Mouse (Mus musculus) ovary, adult 10 weeks (tissue): Measurements from ENCODE around the gene Setd1a. TPM values are rescaled to one million over a fixed set of nuclear protein-coding genes. Genes with fewer than 3 reads are reported as not detected.

Source experiments
- polyA plus RNA-seq: library from polyadenylated mRNA; stranded (reverse); fragments of 350-450 nt; fragmentation: Illumina TruSeq; extraction: RNeasy Lipid Tissue Mini Kit (QIAGEN cat#74804); gene quantifications from one replicate; pipeline ENCODE4 v1.2.3, GENCODE M21; 2014

The Setd1a gene
- 6.6 TPM for polyA plus RNA-seq

DNA sequence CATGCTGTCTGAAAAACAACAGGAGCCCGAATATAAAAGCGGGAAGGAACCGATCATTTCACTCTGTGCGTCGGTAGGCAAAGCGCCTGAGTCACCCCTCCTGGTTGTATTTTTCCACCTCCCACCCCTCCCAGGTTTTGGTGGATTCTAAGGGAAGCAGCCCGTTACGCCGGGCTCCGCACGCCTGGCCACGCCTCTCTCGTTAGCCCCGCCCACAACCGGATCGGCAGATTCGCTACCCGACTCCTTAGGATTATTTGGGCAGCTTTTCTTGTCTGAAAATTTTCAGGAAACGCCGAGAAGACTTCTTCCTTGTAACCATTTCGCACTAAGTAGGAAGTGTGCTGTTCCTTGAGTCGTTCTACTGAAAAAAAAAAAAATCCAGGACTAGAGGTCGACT is at the start of gene Setd1a:
Gene Setd1a (plus strand): TSS at position 245 of the 400 bp plus-strand sequence.

DNA sequence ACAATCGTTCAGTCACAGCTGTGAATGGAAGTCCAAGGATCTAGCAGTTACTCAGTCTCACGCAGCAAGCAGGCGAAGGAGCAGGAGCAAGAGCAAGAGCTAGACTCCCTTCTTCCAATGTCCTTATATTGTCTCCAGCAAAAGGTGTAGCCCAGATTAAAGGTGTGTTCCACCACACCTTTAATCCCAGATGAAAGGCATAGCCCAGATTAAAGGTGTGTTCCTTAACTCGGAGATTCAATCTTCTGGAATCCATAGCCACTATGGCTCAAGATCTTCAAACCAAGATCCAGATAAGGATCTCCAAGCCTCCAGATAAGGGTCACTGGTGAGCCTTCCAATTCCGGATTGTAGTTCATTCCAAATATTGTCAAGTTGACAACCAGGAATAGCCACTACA is 44.4 kb upstream of the Setd1a start, which contains the start of gene Ctf2:
Gene Ctf2 (minus strand): TSS at position 101 of the 400 bp plus-strand sequence.

DNA sequence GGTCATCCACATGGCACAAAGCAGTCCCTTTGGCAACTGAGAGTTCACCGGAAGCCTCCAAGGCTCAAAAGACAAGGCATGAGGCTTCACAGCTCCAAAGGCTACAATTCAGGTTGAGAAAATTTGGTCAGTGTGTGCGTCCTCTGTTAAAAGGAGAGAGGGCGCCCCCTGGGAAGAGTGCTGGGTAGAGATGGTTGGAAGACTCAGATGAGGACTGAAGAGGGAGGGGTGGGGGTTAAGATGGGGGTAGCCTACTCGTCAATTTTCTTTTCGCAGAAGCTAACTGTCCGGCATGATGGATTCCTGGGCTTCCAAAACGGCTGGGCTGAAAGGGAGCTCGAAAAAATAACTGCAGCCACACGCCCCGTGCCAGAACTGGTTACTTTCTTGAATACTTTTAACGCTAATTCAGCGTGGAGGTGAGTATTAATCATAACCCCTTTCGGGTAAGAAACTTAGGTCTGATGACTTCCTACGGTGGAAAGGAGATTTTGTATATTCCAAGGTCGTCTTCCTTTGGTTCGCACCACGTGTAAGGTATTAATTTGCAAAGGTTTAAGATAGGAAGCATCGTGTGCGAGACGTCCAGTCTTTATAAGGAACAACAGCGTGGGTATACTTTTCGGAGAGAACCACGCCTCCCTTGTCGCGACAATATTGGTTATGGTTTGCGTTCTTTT is 32.0 kb upstream of the Setd1a start, which contains the start of gene Fbxl19:
Gene Fbxl19 (plus strand): TSS at position 178 of the 680 bp plus-strand sequence.

DNA sequence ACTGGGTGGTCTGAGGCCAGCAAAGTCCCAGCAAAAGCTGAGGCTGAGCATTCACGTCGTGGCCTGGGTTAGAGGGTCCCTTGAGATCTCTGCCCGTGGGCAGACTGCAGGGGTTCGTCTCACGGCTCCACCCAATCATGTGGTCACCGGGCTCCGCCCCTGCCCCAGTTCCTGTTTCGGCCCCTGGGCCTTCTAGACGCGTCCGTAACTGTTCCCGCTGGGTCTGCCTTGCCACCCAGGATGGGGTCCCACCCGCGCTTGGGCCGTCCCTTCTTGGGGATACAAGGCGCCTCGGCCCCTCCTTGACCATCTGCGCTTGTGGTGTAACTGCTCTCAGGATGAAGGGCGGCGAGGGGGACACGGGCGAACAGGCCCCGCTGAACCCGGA is 6.8 kb upstream of the Setd1a start, which contains the start of gene Orai3:
Gene Orai3 (plus strand): TSS at position 165 of the 388 bp plus-strand sequence.

DNA sequence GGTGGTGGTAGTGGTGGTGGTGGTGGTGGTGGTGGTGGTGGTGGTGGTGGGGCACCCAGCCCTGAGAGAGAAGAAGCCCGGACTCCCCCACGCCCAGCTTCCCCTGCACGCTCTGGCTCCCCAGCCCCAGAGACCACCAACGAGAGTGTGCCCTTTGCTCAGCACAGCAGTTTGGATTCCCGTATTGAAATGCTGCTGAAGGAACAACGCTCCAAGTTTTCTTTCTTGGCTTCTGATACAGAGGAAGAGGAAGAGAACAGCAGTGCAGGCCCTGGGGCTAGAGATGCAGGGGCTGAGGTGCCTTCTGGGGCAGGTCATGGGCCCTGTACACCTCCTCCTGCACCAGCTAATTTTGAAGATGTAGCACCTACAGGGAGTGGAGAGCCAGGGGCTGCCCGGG is 8.8 kb downstream of the Setd1a start, which contains the start of gene Gm49388:
Gene Gm49388 (plus strand): TSS at position 301 of the 400 bp plus-strand sequence.

DNA sequence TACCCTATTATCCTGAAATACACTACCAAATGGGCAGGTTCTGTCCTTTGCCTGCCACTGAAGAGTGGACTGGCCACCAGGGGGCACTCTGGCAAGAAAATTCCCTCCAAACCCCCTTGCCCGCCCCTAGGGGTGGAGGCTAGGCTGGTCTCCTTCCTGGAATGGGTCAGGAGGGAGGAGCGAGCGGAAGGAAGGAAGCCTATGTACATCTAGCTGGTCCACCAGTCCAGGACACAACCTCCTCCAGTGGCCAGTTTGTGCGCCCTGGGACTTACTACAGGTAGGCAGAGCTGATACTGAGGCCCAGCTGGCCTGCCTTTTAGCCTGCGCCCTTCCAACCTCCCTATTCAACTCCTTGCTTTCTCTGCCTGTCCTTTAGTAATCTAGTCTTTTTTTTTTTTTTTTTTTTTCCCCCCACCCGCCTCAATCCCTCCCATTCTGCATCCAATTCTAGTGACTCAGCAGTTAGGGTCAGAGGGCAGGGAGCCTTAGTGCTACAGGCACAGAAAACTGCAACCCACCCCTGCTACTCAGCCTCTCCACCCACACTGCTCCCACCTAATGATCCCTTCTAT is 24.1 kb downstream of the Setd1a start, which contains the start of gene Hsd3b7:
Gene Hsd3b7 (plus strand): TSS at position 170 of the 575 bp plus-strand sequence.

DNA sequence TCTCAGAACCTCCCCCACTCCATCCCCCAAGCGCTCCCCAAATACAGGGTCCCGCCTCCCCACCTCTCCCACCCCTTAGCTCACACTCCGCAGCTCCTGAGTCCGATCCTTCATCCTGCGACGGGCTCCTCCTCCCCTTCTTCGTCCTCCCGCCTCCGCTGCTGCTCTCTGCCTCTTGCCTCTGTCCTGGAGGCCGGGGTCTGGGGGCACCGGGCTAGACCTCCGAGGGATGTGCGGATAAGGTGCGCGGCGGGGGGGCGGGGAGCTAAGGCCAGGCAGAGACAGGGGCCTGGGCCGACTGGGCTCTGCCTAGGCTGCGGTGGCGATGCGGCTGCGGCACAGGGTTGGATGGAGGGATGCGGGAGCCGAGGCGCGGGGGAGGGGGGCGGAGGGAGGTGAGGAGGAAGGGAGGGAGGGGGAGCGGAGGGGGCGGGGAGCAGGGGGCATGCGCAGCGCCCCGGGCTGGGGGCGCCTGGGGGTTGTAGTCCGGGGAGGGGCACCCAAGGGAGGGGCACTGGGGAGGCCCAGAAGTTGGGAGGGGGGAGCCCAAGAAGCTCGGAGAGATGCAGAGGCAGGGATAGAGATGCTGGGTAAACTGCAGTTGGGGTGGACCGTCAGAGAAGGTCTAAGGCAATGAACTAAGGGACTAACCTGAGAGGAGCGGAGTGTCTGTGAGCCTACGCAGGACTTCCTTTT is 47.9 kb downstream of the Setd1a start, which contains the start of the genes Stx4a and Stx1b:
Gene Stx4a (plus strand): TSS at position 119 of the 696 bp plus-strand sequence.
Gene Stx1b (minus strand): TSS at position 374 of the 696 bp plus-strand sequence.

Other genes with a start within 250 kb of the Setd1a start
- gene Tmem265, start 215.3 kb upstream of the Setd1a start, polyA plus RNA-seq: not detected
- gene Phkg2, start 203.3 kb upstream of the Setd1a start, polyA plus RNA-seq: 7.7 TPM
- gene Ccdc189, start 188.1 kb upstream of the Setd1a start, polyA plus RNA-seq: not detected
- gene Rnf40, start 187.9 kb upstream of the Setd1a start, polyA plus RNA-seq: 2.9 TPM
- gene Zfp629, start 160.9 kb upstream of the Setd1a start, polyA plus RNA-seq: 11.5 TPM
- gene Bcl7c, start 67.7 kb upstream of the Setd1a start, polyA plus RNA-seq: 6.5 TPM
- gene Ctf1, start 63.9 kb upstream of the Setd1a start, polyA plus RNA-seq: 2.4 TPM
- gene Ctf2, start 44.5 kb upstream of the Setd1a start, polyA plus RNA-seq: not detected
- 0.66 TPM for gene Fbxl19, start 32.1 kb upstream of the Setd1a start, polyA plus RNA-seq
- 2.7 TPM for gene Orai3, start 6.9 kb upstream of the Setd1a start, polyA plus RNA-seq
- not detected for gene Gm49388, start 8.9 kb downstream of the Setd1a start, polyA plus RNA-seq
- gene Hsd3b7, start 23.9 kb downstream of the Setd1a start, polyA plus RNA-seq: 8.1 TPM
- 12.8 TPM for gene Stx4a, start 47.6 kb downstream of the Setd1a start, polyA plus RNA-seq
- gene Stx1b, start 47.9 kb downstream of the Setd1a start, polyA plus RNA-seq: 1.1 TPM
- 9.1 TPM for gene Zfp646, start 99.6 kb downstream of the Setd1a start, polyA plus RNA-seq
- 4.3 TPM for gene Zfp668, start 100.2 kb downstream of the Setd1a start, polyA plus RNA-seq
- gene Prss53, start 114.3 kb downstream of the Setd1a start, polyA plus RNA-seq: not detected
- gene Gm21974, start 118.8 kb downstream of the Setd1a start, polyA plus RNA-seq: not detected
- gene Vkorc1, start 118.9 kb downstream of the Setd1a start, polyA plus RNA-seq: 68.1 TPM
- 3.2 TPM for gene Bckdk, start 127.4 kb downstream of the Setd1a start, polyA plus RNA-seq
- gene Kat8, start 135.8 kb downstream of the Setd1a start, polyA plus RNA-seq: 7.5 TPM
- gene Prss8, start 153.4 kb downstream of the Setd1a start, polyA plus RNA-seq: not detected
- gene Prss36, start 170.1 kb downstream of the Setd1a start, polyA plus RNA-seq: not detected
- 903 TPM for gene Fus, start 190.8 kb downstream of the Setd1a start, polyA plus RNA-seq
- 5.3 TPM for gene Pycard, start 217.2 kb downstream of the Setd1a start, polyA plus RNA-seq
- gene Trim72, start 227.3 kb downstream of the Setd1a start, polyA plus RNA-seq: not detected